Mouse (Mus musculus): ENCODE results near the gene Trmt11. TPM values are rescaled to one million over a fixed set of nuclear protein-coding genes. Genes with fewer than 3 reads are reported as not detected.
A peak's percentile ranks its signal among the peaks of the same experiment; 100 is the strongest.
"Not testable (repeated sequence)": the region's sequence is repeated elsewhere in the genome, so short reads cannot be mapped to it uniquely, and the experiment has no call there.

The Trmt11 gene
- polyA plus RNA-seq, 1 experiment from 2014 or later: 22.3 TPM

- 100% methylated on average over 1 of the region's 1 CpGs for WGBS
- no peak overlapping the region for H3K27ac ChIP-seq (replicated peaks)
- no peaks in the 10 kb centered on the region for H3K4me1 ChIP-seq
These were observed 48.2 kb downstream of the Trmt11 start for GRCm38 (mm10) chr10:30552377-30552776.

GRCm38 (mm10) chr10:30549974-30550373, 50.6 kb downstream of the Trmt11 start:
- no peak overlapping the region for H3K4me3 ChIP-seq (replicated peaks)
- no peak overlapping the region for H3K27ac ChIP-seq (replicated peaks)
- H3K9ac ChIP-seq (replicated peaks): no peak overlapping the region
- no peaks in the 10 kb centered on the region for H3K9me3 ChIP-seq (replicated peaks)
- H3K36me3 ChIP-seq: peaks cover 31% of the 10 kb centered on the region
- no peaks in the 10 kb centered on the region for H3K27me3 ChIP-seq (replicated peaks)
- ATAC-seq (ENCODE audit: low FRiP score): no peak
- H3K4me1 ChIP-seq: no peaks in the 10 kb centered on the region
- 88% methylated on average over 3 of the region's 3 CpGs for WGBS
- H3K4me2 ChIP-seq: no peak overlapping the region

More at GRCm38 (mm10) chr10:30552377-30552776, 48.2 kb downstream of the Trmt11 start:
- H3K4me3 ChIP-seq (replicated peaks): no peak overlapping the region
- no peak overlapping the region for H3K9ac ChIP-seq (replicated peaks)
- no peak for ATAC-seq (ENCODE audit: low FRiP score)
- no peaks in the 10 kb centered on the region for H3K27me3 ChIP-seq (replicated peaks)
- H3K9me3 ChIP-seq (replicated peaks): no peaks in the 10 kb centered on the region
- H3K36me3 ChIP-seq: peaks cover 37% of the 10 kb centered on the region
- H3K4me2 ChIP-seq: no peak overlapping the region

- Histone ChIP-seq H3K27me3 (replicated peaks) (no peaks in the 10 kb centered on the region), H3K4me1 (no peaks in the 10 kb centered on the region), H3K4me2 (no peak overlapping the region), H3K36me3 (peaks cover 14% of the 10 kb centered on the region), H3K27ac (replicated peaks) (no peak overlapping the region), H3K9ac (replicated peaks) (no peak overlapping the region), H3K9me3 (replicated peaks) (no peaks in the 10 kb centered on the region), H3K4me3 (replicated peaks) (no peak overlapping the region)
- ATAC-seq (ENCODE audit: low FRiP score): no peak
- 69% methylated on average over 5 of the region's 5 CpGs for WGBS
These were observed 62.1 kb downstream of the Trmt11 start for GRCm38 (mm10) chr10:30538538-30538815.

- Histone ChIP-seq H3K4me3 (replicated peaks) (no peak overlapping the region), H3K36me3 (peaks cover 18% of the 10 kb centered on the region), H3K27ac (replicated peaks) (no peak overlapping the region), H3K4me2 (no peak overlapping the region), H3K9me3 (replicated peaks) (no peaks in the 10 kb centered on the region), H3K4me1 (no peaks in the 10 kb centered on the region), H3K27me3 (replicated peaks) (no peaks in the 10 kb centered on the region), H3K9ac (replicated peaks) (no peak overlapping the region)
- WGBS: 71% methylated on average over 10 of the region's 10 CpGs
- ATAC-seq (ENCODE audit: low FRiP score): peak; percentile 90
These were observed 62.6 kb downstream of the Trmt11 start for GRCm38 (mm10) chr10:30537734-30538537.

- 98% methylated on average over 7 of the region's 7 CpGs for WGBS
- H3K9ac ChIP-seq (replicated peaks); H3K27me3 ChIP-seq (replicated peaks); H3K27ac ChIP-seq (replicated peaks); H3K9me3 ChIP-seq (replicated peaks); H3K4me3 ChIP-seq (replicated peaks); H3K4me2 ChIP-seq; ATAC-seq (ENCODE audit: low FRiP score); H3K4me1 ChIP-seq: not testable (repeated sequence)
- peaks cover 19% of the 10 kb centered on the region for H3K36me3 ChIP-seq
These were observed 64.6 kb downstream of the Trmt11 start for GRCm38 (mm10) chr10:30535930-30536329.

GRCm38 (mm10) chr10:30527122-30527521, 73.4 kb downstream of the Trmt11 start:
- Histone ChIP-seq H3K27ac (replicated peaks) (no peak overlapping the region), H3K4me1 (no peaks in the 10 kb centered on the region), H3K9ac (replicated peaks) (no peak overlapping the region), H3K4me2 (no peak overlapping the region), H3K4me3 (replicated peaks) (no peak overlapping the region), H3K27me3 (replicated peaks) (no peaks in the 10 kb centered on the region), H3K36me3 (no peaks in the 10 kb centered on the region), H3K9me3 (replicated peaks) (no peaks in the 10 kb centered on the region)
- 82% methylated on average over 1 of the region's 1 CpGs for WGBS
- no peak for ATAC-seq (ENCODE audit: low FRiP score)

GRCm38 (mm10) chr10:30521727-30522126, 78.8 kb downstream of the Trmt11 start:
- H3K4me3 ChIP-seq (replicated peaks): no peak overlapping the region
- H3K36me3 ChIP-seq: no peaks in the 10 kb centered on the region

GRCm38 (mm10) chr10:30519143-30519542, 81.4 kb downstream of the Trmt11 start:
- WGBS: 89% methylated on average over 5 of the region's 5 CpGs
- H3K4me3 ChIP-seq (replicated peaks): no peak overlapping the region
- ATAC-seq (ENCODE audit: low FRiP score): no peak
- no peaks in the 10 kb centered on the region for H3K27me3 ChIP-seq (replicated peaks)
- no peaks in the 10 kb centered on the region for H3K4me1 ChIP-seq
- H3K9ac ChIP-seq (replicated peaks): no peak overlapping the region
- no peaks in the 10 kb centered on the region for H3K9me3 ChIP-seq (replicated peaks)
- H3K4me2 ChIP-seq: no peak overlapping the region
- no peak overlapping the region for H3K27ac ChIP-seq (replicated peaks)
- no peaks in the 10 kb centered on the region for H3K36me3 ChIP-seq

More at GRCm38 (mm10) chr10:30521727-30522126, 78.8 kb downstream of the Trmt11 start:
- Histone ChIP-seq H3K27ac (replicated peaks) (no peak overlapping the region), H3K9me3 (replicated peaks) (no peaks in the 10 kb centered on the region), H3K4me2 (no peak overlapping the region), H3K9ac (replicated peaks) (no peak overlapping the region), H3K4me1 (no peaks in the 10 kb centered on the region), H3K27me3 (replicated peaks) (no peaks in the 10 kb centered on the region)
- no peak for ATAC-seq (ENCODE audit: low FRiP score)

- no peak overlapping the region for H3K27ac ChIP-seq (replicated peaks)
- H3K9me3 ChIP-seq (replicated peaks): no peaks in the 10 kb centered on the region
- ATAC-seq (ENCODE audit: low FRiP score): no peak
- no peak overlapping the region for H3K4me3 ChIP-seq (replicated peaks)
- no peaks in the 10 kb centered on the region for H3K36me3 ChIP-seq
- WGBS: 76% methylated on average over 2 of the region's 2 CpGs
- H3K4me1 ChIP-seq: no peaks in the 10 kb centered on the region
- no peak overlapping the region for H3K9ac ChIP-seq (replicated peaks)
- no peaks in the 10 kb centered on the region for H3K27me3 ChIP-seq (replicated peaks)
- H3K4me2 ChIP-seq: no peak overlapping the region
These were observed 83.3 kb downstream of the Trmt11 start for GRCm38 (mm10) chr10:30517224-30517623.

- no peaks in the 10 kb centered on the region for H3K9me3 ChIP-seq (replicated peaks)
- WGBS: 78% methylated on average over 3 of the region's 3 CpGs
- no peaks in the 10 kb centered on the region for H3K4me1 ChIP-seq
- no peak overlapping the region for H3K9ac ChIP-seq (replicated peaks)
- H3K36me3 ChIP-seq: no peaks in the 10 kb centered on the region
- H3K4me3 ChIP-seq (replicated peaks): no peak overlapping the region
- ATAC-seq (ENCODE audit: low FRiP score): no peak
- no peaks in the 10 kb centered on the region for H3K27me3 ChIP-seq (replicated peaks)
- H3K27ac ChIP-seq (replicated peaks): no peak overlapping the region
- H3K4me2 ChIP-seq: no peak overlapping the region
These were observed 83.8 kb downstream of the Trmt11 start for GRCm38 (mm10) chr10:30516771-30517170.

GRCm38 (mm10) chr10:30504736-30505135, 95.8 kb downstream of the Trmt11 start:
- Histone ChIP-seq H3K4me1 (no peaks in the 10 kb centered on the region), H3K27ac (replicated peaks) (no peak overlapping the region), H3K27me3 (replicated peaks) (no peaks in the 10 kb centered on the region), H3K4me3 (replicated peaks) (no peak overlapping the region), H3K36me3 (no peaks in the 10 kb centered on the region), H3K9me3 (replicated peaks) (no peaks in the 10 kb centered on the region), H3K4me2 (no peak overlapping the region), H3K9ac (replicated peaks) (no peak overlapping the region)
- ATAC-seq (ENCODE audit: low FRiP score): no peak
- 91% methylated on average over 2 of the region's 2 CpGs for WGBS

GRCm38 (mm10) chr10:30503168-30503567, 97.4 kb downstream of the Trmt11 start:
- no peak overlapping the region for H3K9ac ChIP-seq (replicated peaks)
- H3K9me3 ChIP-seq (replicated peaks): no peaks in the 10 kb centered on the region
- no peaks in the 10 kb centered on the region for H3K4me1 ChIP-seq
- H3K36me3 ChIP-seq: no peaks in the 10 kb centered on the region
- WGBS: 89% methylated on average over 2 of the region's 2 CpGs
- no peak overlapping the region for H3K4me2 ChIP-seq
- H3K27me3 ChIP-seq (replicated peaks): no peaks in the 10 kb centered on the region
- no peak overlapping the region for H3K27ac ChIP-seq (replicated peaks)
- no peak for ATAC-seq (ENCODE audit: low FRiP score)
- no peak overlapping the region for H3K4me3 ChIP-seq (replicated peaks)

All from neural tube, embryonic 15.5 days (tissue).